ENCODE assay signal across 9 mouse cellular contexts in genomic region chr16:64723273-64724057, GRCm38 (mm10). TPM values are rescaled to one million over a fixed set of nuclear protein-coding genes. Genes with fewer than 3 reads are reported as not detected.
DNase-seq lines count a peak whose midpoint lies in the region; ATAC-seq lines count a peak whose summit lies in the region.
"Had no signal": no experiment of that assay in that cellular context is flagged by ENCODE, and none has a peak within 500 bp of the region (broad histone marks: within the 10 kb centered on the region; RNA-seq: fewer than 3 reads in every experiment).

No protein-coding gene starts in this region.

- no peak overlapping the region for H3K9ac ChIP-seq in hindbrain, embryonic 12.5 days

- H3K9me3 ChIP-seq in hindbrain, embryonic 12.5 days (replicated peaks), result no peaks in the 10 kb centered on the region

- H3K27me3 ChIP-seq in hindbrain, embryonic 12.5 days, result no peaks in the 10 kb centered on the region

- H3K36me3 ChIP-seq in hindbrain, embryonic 12.5 days, result no peaks in the 10 kb centered on the region

- 51% methylated on average over 4 of the region's 4 CpGs for WGBS in hindbrain, embryonic 12.5 days

- peak; percentile 64 for DNase-seq in R1 (ENCODE audit: low read depth, low spot score)
- DNase-seq in cerebellum, adult 9-10 months, result peak; percentile 91
- peak; percentile 50 to 67 for DNase-seq in layer of hippocampus, postnatal 10 days (ENCODE audit: low spot score in 2 of 2)
- peak; percentile 14 for DNase-seq in lung, postnatal 36 days
- peak; percentile 57 to 72 for DNase-seq in right cerebral cortex, adult 2 months (ENCODE audit: low spot score in 2 of 2)
- DNase-seq in thymus, adult 18-20 months, result no peak

- peak; percentile 98 for ATAC-seq in frontal cortex, adult (ENCODE audit: low TSS enrichment)
- peak; percentile 92 for ATAC-seq in hindbrain, embryonic 12.5 days (ENCODE audit: low FRiP score)

- H3K27ac ChIP-seq in hindbrain, embryonic 12.5 days, result no peak overlapping the region
- H3K27ac ChIP-seq: macrophage had no signal

- H3K4me3 ChIP-seq in hindbrain, embryonic 12.5 days, result no peak overlapping the region

- H3K4me2 ChIP-seq in hindbrain, embryonic 12.5 days (replicated peaks), result no peak overlapping the region

- H3K4me1 ChIP-seq in hindbrain, embryonic 12.5 days, result peaks cover 2% of the 10 kb centered on the region; the same call in 1 of the 2 replicates

RNA-seq across cellular contexts. Expression of gene 4930453N24Rik, which starts 47.5 kb away (rescaled TPM):
- 25.6 and 28.3 TPM in 2 replicates for polyA plus RNA-seq in hindbrain, embryonic 12.5 days (2016; fragmentation: Nextera tagmentation; extraction: Ambion mirVana)
- total RNA-seq in layer of hippocampus, postnatal 10 days (2021), result 10 to 100 TPM; 16.5 to 18.3 TPM

Comparison
In these comparisons a context has a peak if more than half of its experiments do, and no peak if none do; other contexts are left out.
1. DNase-seq: peak in R1 (single experiment), cerebellum, adult 9-10 months (single experiment), layer of hippocampus, postnatal 10 days (2 of 2), lung, postnatal 36 days (single experiment) and right cerebral cortex, adult 2 months (2 of 2); none in thymus, adult 18-20 months (0 of 2).